Mouse (Mus musculus) forebrain, embryonic 13.5 days (tissue): ENCODE measurements around the gene Ell3. TPM values are rescaled to one million over a fixed set of nuclear protein-coding genes. Genes with fewer than 3 reads are reported as not detected.
A peak's percentile ranks its signal among the peaks of the same experiment; 100 is the strongest.

Experiments used
- ATAC-seq: fragments of 200-750 bp; cut with Nextera tagmentation; 2 replicates; pipeline ENCODE4 v1.8.0; 2017
- H3K27ac ChIP-seq: fragments of 300-500 bp; sonication (generic); 2 replicates; pipeline ENCODE4 v1.5.1; 2015; ENCODE audit warnings: inconsistent platforms, mild to moderate bottlenecking, moderate library complexity
- H3K27me3 ChIP-seq: fragments of 300-500 bp; sonication (generic); 2 replicates; pipeline ENCODE4 v1.6.1; 2015; ENCODE audit warnings: mild to moderate bottlenecking, inconsistent platforms
- H3K36me3 ChIP-seq: fragments of 300-500 bp; sonication (generic); 2 replicates; pipeline ENCODE4 v1.6.1; 2015; ENCODE audit warnings: mild to moderate bottlenecking, inconsistent platforms; ENCODE audit not compliant: poor library complexity, severe bottlenecking
- H3K4me1 ChIP-seq: fragments of 300-500 bp; sonication (generic); 2 replicates; pipeline ENCODE4 v1.6.1; 2015; ENCODE audit warnings: inconsistent platforms
- H3K4me2 ChIP-seq: fragments of 300-500 bp; sonication (generic); 2 replicates; pipeline ENCODE4 v1.6.1; 2015; ENCODE audit warnings: inconsistent platforms, mild to moderate bottlenecking, moderate library complexity
- H3K4me3 ChIP-seq: fragments of 300-500 bp; sonication (generic); 2 replicates; pipeline ENCODE4 v1.5.1; 2015; ENCODE audit warnings: mild to moderate bottlenecking, inconsistent platforms
- H3K9ac ChIP-seq: fragments of 300-500 bp; sonication (generic); 2 replicates; pipeline ENCODE4 v1.6.1; 2015; ENCODE audit warnings: mild to moderate bottlenecking, inconsistent platforms
- H3K9me3 ChIP-seq: fragments of 300-500 bp; sonication (generic); replicated peaks from 2 replicates; pipeline ENCODE4 v1.6.1; 2016; ENCODE audit warnings: inconsistent platforms
- WGBS: fragments of 180-500 bp; shearing (Covaris S2); methylation state at CpG from one replicate; pipeline ENCODE4 v1.1.7; 2015; 5-methylcytosine and 5-hydroxymethylcytosine counted together
- polyA plus RNA-seq: library from polyadenylated mRNA; unstranded; fragments of >200 nt; fragmentation: Nextera tagmentation; extraction: Ambion mirVana; gene quantifications from 2 replicates; pipeline ENCODE4 v1.2.1, GENCODE M21; 2015

The Ell3 gene
- polyA plus RNA-seq, 1 experiment from 2014 or later: 1.7 TPM

DNA sequence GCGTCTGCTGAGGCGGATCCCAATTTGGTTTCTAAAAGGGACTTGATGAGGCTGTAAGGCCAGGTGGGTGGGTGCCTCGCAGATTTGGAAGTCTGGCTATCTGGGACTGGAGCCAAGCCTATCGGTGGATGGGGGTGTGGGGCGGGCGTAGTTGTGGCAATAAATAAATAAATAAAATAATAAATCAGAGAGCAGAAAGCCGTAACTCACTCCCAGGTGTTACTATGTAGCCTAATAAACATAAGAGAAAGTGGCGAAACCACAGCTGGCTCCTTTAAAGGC is 1.1 kb downstream of the Ell3 start:
- 0 out of 2 replicates have a peak overlapping the region, but pooled peaks have one; percentile 50 for H3K9ac ChIP-seq

DNA sequence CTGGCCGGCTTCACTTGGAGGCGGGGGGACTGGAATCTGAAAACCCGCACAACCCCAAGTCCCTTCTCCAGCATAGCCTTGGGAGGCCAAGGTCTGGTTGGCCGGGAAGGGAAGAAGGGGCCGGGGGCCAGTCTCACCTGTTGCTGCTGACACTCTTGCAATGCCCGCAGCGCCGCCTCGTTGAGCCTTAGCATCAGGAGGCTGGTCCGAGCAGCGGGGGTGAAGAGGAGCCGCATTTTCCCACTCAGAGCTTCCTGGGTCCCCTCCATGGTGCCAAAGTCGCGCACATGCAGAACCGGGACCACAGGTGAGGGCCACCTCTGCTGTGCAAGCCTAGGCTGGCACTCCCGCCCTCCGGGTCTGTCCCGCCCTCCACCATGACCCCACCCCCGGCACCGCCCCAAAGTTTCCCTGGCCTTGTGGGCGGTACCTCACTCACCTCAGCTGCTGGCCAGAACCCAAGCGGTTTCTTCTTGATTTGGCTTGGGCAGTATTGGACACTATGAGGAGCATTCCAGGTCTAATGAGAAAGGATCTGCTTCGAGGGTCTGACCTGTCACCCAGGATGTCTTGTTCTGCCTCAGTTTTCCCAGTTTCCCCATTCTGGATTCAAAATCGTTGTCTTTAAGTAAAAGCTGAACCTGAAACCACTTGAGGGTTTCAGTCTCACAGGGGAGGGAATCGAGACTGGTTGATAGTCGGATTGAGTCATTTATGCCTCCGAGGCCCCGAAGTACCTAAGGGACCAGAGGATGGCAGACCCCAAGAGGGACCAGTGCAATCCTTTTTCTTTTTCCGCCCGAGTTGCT is 1.6 kb downstream of the Ell3 start:
- Histone ChIP-seq H3K4me2 (peak overlapping the region; percentile 76), H3K4me3 (peak overlapping the region; percentile 36), H3K27ac (no peak overlapping the region), H3K36me3 (peaks cover 27% of the 10 kb centered on the region), H3K4me1 (peaks cover 16% of the 10 kb centered on the region), H3K9me3 (no peaks in the 10 kb centered on the region), H3K27me3 (peaks cover 20% of the 10 kb centered on the region), H3K9ac (peak overlapping the region; percentile 50)
- WGBS: 2% methylated on average over 30 of the region's 30 CpGs
- ATAC-seq: peak; percentile 43; the same call in 1 of the 2 replicates

More for the DNA sequence above, 1.1 kb downstream of the Ell3 start:
- peaks cover 20% of the 10 kb centered on the region for H3K27me3 ChIP-seq
- H3K9me3 ChIP-seq: no peaks in the 10 kb centered on the region
- peak overlapping the region; percentile 76 for H3K4me2 ChIP-seq
- H3K4me1 ChIP-seq: peaks cover 16% of the 10 kb centered on the region
- H3K36me3 ChIP-seq: peaks cover 22% of the 10 kb centered on the region
- ATAC-seq: no peak
- WGBS: 14% methylated on average over 8 of the region's 8 CpGs
- peak overlapping the region; percentile 36 for H3K4me3 ChIP-seq
- H3K27ac ChIP-seq: no peak overlapping the region

DNA sequence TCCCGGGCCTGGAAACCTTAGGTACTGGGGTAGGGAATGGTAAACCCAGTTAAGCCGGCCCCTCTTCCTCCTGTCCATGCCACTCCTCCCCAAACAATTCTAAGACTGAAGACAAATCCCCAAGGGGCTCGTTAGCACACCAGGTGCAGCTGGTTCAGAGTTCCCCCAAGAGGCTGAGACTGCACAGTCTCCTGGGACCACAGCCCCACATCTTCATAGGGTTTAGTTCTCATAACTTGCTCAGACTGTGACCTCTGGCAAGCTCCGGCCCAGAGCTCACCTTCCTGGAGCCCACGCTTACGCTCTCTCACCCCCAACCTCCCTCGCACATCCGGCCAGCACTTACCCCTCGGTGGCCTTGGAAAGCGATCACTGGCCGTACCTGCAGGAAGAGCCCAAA is 2.3 kb downstream of the Ell3 start:
- Histone ChIP-seq H3K27ac (no peak overlapping the region), H3K4me3 (peak overlapping the region; percentile 36), H3K36me3 (peaks cover 34% of the 10 kb centered on the region), H3K9ac (peak overlapping the region; percentile 50), H3K4me1 (peaks cover 16% of the 10 kb centered on the region), H3K4me2 (peak overlapping the region; percentile 76), H3K9me3 (no peaks in the 10 kb centered on the region), H3K27me3 (peaks cover 20% of the 10 kb centered on the region)
- no peak for ATAC-seq
- WGBS: 9% methylated on average over 11 of the region's 11 CpGs

DNA sequence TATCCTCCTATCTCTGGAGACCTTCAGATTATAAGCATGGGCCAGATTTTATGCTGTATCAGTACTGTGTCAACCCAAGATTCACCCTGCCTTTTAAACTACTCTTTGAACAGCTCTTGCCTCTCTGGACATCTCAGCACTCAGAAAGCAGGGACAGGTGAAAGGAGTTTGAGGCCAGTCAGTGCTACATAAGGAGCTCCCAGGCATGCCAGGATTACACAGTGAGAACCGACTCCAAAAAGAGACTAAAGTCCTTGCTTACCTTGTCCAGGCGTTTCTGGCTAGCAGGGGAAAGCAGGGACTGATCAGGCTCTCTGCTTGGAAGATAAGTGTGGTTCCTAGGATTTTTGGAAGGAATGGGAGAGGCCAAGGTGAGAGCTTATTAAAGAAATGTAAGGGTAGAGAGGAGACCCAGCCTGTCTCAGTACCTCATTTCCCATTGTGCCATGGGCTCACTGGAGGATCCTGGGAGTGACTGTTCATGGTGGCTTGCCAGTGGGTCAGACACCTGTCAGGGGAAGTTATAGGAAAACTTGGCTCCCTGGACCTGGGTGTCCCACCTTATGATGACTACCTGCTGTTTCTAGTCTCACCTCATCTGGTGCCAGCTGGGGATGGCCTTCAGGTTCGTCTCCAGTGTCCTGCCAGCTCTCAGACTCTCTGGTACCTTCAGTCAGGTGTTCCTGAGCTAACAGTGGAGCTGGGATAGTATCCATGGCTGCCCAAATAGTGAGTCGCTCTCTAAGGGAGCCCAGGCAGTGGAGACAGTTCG is 3.1 kb downstream of the Ell3 start:
- no peak overlapping the region for H3K27ac ChIP-seq
- no peak for ATAC-seq
- 61% methylated on average over 5 of the region's 5 CpGs for WGBS

DNA sequence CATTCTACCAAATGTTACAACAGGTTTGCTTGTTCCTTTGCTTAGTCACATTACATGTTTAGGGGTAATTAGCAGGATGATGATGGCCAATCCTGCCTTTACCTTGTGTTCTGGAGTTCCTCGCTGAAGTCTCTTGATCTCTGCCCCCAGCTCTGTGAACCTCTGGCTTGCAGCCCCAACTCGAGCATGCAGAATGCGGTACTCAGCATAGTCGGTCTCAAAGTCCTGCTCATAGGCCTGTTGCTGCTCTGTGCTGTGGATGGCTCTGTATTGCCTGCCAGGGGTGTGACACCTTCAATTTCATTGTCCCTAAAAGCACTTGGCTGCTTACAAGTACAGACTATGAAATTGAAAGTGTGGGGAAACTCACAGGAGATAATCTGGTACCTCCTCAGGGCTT is 4.3 kb downstream of the Ell3 start:
- H3K36me3 ChIP-seq: peaks cover 51% of the 10 kb centered on the region
- H3K27me3 ChIP-seq: peaks cover 20% of the 10 kb centered on the region
- no peak overlapping the region for H3K4me3 ChIP-seq
- no peak for ATAC-seq
- no peak overlapping the region for H3K4me2 ChIP-seq
- peaks cover 16% of the 10 kb centered on the region for H3K4me1 ChIP-seq
- 74% methylated on average over 4 of the region's 4 CpGs for WGBS
- H3K9me3 ChIP-seq: no peaks in the 10 kb centered on the region
- no peak overlapping the region for H3K9ac ChIP-seq
- no peak overlapping the region for H3K27ac ChIP-seq

More for the DNA sequence above, 3.1 kb downstream of the Ell3 start:
- H3K4me3 ChIP-seq: no peak overlapping the region
- peaks cover 39% of the 10 kb centered on the region for H3K36me3 ChIP-seq
- H3K4me1 ChIP-seq: peaks cover 16% of the 10 kb centered on the region
- H3K4me2 ChIP-seq: no peak overlapping the region
- no peaks in the 10 kb centered on the region for H3K9me3 ChIP-seq
- no peak overlapping the region for H3K9ac ChIP-seq
- H3K27me3 ChIP-seq: peaks cover 20% of the 10 kb centered on the region

DNA sequence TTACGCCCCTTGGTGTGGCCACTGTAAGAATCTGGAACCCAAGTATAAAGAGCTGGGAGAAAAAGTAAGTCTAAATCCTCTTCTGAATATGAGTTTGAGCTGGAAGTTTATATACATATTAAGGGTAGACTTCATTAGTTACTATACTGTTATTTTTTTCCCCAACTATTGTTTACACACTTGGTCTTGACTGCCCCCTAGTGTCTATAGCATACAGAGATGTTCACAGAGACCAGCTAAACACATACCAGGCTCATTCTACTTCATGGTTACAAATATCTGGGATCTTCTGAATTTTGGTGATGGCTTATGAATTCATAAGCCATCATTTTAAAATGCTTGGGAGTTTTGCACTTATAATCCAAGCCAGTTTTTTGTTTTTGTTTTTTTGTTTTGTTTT is 9.2 kb downstream of the Ell3 start:
- H3K4me1 ChIP-seq: no peaks in the 10 kb centered on the region
- H3K36me3 ChIP-seq: peaks cover 97% of the 10 kb centered on the region
- no peak overlapping the region for H3K4me2 ChIP-seq
- no peak overlapping the region for H3K4me3 ChIP-seq
- H3K27me3 ChIP-seq: no peaks in the 10 kb centered on the region
- H3K9me3 ChIP-seq: no peaks in the 10 kb centered on the region
- no peak overlapping the region for H3K9ac ChIP-seq
- H3K27ac ChIP-seq: no peak overlapping the region
- WGBS: 98% methylated on average over 1 of the region's 1 CpGs
- ATAC-seq: no peak

DNA sequence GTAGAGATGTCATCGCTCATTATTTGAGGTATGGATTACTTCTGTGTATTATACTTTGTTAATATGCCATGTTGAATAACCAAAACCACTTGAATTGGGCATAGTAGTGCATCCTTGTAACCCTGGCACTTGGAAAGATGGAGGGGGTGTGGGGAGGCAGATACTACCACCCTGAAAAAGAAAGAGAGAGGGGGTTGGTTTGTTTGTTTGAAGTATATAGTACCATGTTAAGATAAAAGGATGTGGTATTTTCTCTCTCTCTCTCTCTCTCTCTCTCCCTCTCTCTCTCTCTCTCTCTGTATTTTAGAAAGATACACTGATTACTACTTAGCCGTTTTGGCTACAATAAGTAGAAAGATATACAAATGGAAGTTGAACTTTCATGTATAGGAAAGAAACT is 18.2 kb downstream of the Ell3 start:
- Histone ChIP-seq H3K36me3 (peaks cover 93% of the 10 kb centered on the region), H3K4me1 (no peaks in the 10 kb centered on the region), H3K9me3 (no peaks in the 10 kb centered on the region), H3K9ac (no peak overlapping the region), H3K27me3 (no peaks in the 10 kb centered on the region), H3K27ac (no peak overlapping the region), H3K4me3 (no peak overlapping the region), H3K4me2 (no peak overlapping the region)
- WGBS: 98% methylated on average over 2 of the region's 2 CpGs
- no peak for ATAC-seq

DNA sequence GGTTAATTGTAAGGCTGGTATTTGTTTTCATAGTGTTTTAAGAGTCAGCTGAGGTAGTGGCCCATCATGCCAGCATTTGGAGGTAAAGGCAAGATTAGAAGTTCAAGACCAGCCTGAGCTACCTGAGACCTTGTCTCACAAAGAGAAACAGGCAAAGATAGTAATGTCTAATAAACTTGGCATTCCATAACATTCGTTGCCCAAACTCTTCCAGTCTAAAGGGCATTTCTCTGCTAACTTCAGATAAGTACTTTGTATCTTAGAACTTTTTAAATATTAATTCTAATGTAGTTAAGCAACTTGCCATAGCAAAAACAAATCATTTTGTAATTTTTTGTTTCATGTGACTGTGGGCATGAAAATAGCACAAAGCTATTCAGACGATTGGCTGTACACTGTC is 20.9 kb downstream of the Ell3 start:
- no peak for ATAC-seq
- peaks cover 84% of the 10 kb centered on the region for H3K36me3 ChIP-seq

DNA sequence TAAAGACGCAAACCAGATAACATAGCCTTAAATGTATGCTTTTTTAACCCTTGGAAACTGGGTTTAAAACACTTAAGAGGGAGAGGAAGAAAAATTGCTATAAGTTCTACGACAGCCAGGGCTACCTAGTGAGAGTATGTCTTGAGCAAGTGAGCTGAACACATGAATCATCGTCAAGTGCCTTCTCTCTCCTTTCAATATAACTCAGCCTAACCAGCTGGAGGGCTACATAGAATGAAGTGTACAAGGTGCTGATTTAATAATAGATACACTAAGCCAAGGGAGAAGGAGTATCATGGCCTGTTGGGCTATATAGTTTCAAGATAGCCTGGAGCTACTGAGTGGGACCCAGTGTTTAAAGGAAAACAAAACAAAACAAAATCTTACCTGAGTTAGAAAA is 25.6 kb downstream of the Ell3 start:
- Histone ChIP-seq H3K36me3 (peaks cover 50% of the 10 kb centered on the region), H3K4me2 (no peak overlapping the region), H3K4me1 (peaks cover 27% of the 10 kb centered on the region), H3K27me3 (no peaks in the 10 kb centered on the region), H3K9me3 (no peaks in the 10 kb centered on the region), H3K9ac (no peak overlapping the region), H3K27ac (no peak overlapping the region), H3K4me3 (no peak overlapping the region)
- WGBS: 90% methylated on average over 3 of the region's 3 CpGs
- no peak for ATAC-seq

More for the DNA sequence above, 20.9 kb downstream of the Ell3 start:
- Histone ChIP-seq H3K27me3 (no peaks in the 10 kb centered on the region), H3K4me1 (no peaks in the 10 kb centered on the region), H3K9me3 (no peaks in the 10 kb centered on the region), H3K9ac (no peak overlapping the region), H3K4me2 (no peak overlapping the region), H3K4me3 (no peak overlapping the region), H3K27ac (no peak overlapping the region)
- WGBS: 95% methylated on average over 2 of the region's 2 CpGs

DNA sequence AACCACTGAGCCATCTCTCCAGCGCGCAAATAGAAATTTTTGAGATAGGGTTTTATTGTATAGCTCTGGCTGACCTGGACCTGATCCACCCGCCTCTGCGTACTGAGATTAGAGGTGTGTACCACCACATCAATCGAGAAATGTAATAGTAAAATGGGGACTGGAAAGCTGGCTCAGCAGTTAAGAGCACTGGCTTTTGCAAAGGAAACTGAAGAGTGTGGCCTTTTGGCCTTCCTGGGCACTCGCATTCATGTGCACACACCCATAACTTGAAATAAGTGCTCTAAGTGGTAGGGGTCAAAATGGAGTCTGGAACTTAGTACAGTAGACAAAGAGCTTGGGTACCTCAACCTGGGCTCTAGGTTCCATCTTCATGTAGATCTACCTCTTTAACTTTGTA is 27.7 kb downstream of the Ell3 start:
- Histone ChIP-seq H3K4me2 (peak overlapping the region; percentile 78), H3K9ac (no peak overlapping the region), H3K4me1 (peaks cover 39% of the 10 kb centered on the region), H3K9me3 (no peaks in the 10 kb centered on the region), H3K27me3 (no peaks in the 10 kb centered on the region), H3K36me3 (peaks cover 33% of the 10 kb centered on the region), H3K4me3 (no peak overlapping the region), H3K27ac (no peak overlapping the region)
- 90% methylated on average over 6 of the region's 6 CpGs for WGBS
- ATAC-seq: no peak

DNA sequence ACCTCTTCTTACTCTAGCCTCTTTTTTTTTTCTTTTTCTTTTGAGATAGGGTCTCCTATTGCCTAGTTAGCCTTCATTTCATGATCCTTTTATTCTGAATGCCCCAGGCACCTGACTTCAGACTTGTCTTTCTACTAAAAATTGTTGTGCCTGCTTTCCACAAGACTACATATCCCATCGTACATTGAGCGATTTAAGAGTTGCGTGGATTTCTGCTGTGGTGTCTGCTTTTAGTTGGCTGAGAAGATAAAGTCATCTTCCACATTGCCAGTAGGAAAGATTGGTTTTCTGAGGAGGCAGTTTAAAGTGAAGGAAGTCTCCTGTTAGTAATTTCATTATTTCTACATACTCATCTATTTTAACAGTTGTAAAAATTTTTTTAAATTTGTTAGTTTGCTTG is 28.5 kb downstream of the Ell3 start:
- ATAC-seq: no peak
- H3K4me1 ChIP-seq: peaks cover 39% of the 10 kb centered on the region
- H3K9me3 ChIP-seq: no peaks in the 10 kb centered on the region
- H3K4me3 ChIP-seq: peak overlapping the region; percentile 99
- H3K9ac ChIP-seq: peak overlapping the region; percentile 97
- peak overlapping the region; percentile 78 for H3K4me2 ChIP-seq
- no peaks in the 10 kb centered on the region for H3K27me3 ChIP-seq
- no peak overlapping the region for H3K27ac ChIP-seq
- 88% methylated on average over 3 of the region's 3 CpGs for WGBS
- peaks cover 28% of the 10 kb centered on the region for H3K36me3 ChIP-seq

DNA sequence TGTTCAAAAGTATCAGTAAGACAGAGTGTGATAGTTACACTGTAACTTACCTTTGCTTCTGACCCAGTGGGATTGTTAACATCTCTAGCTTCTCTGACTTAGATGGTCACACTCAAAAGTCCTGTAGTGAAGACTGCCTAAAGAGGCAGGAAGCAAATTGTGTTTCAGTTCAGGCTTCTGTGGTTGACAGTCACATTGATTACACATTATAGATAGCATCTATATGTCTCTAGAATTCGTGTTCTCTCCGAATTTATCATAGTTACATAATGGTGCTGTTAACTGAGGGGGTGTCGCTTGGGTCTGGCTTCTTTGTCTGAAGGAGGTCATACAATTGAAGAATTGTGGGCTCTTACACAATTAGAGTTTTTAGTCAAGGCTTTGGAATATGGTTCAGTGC is 29.0 kb downstream of the Ell3 start:
- Histone ChIP-seq H3K4me1 (peaks cover 39% of the 10 kb centered on the region), H3K9me3 (no peaks in the 10 kb centered on the region), H3K9ac (peak overlapping the region; percentile 97), H3K27ac (no peak overlapping the region), H3K4me2 (peak overlapping the region; percentile 78), H3K27me3 (no peaks in the 10 kb centered on the region), H3K36me3 (peaks cover 27% of the 10 kb centered on the region), H3K4me3 (peak overlapping the region; percentile 99)
- WGBS: 64% methylated on average over 3 of the region's 3 CpGs
- no peak for ATAC-seq
